ENCODE assay signal across 25 mouse cellular contexts in the genomic region with DNA sequence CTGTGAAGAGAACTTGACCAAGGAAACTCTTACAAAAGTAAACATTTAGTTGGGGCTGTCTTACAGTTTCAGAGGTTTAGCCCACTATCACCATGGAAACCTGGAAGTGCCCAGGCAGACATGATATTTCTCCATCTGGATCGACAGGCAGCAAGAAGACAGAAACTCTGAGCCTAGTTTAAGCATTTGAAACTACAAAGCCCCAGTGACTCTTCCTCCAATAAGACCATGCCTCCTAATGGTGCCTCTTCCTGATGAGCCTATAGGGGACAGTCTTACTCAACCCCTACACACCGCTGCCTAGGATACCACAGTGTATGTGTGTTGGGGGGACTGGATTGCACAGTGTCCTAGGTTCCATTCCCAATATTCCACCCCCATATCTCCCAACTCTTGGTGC. TPM values are rescaled to one million over a fixed set of nuclear protein-coding genes. Genes with fewer than 3 reads are reported as not detected.
"Had no signal": no experiment of that assay in that cellular context is flagged by ENCODE, and none has a peak within 500 bp of the region (broad histone marks: within the 10 kb centered on the region; RNA-seq: fewer than 3 reads in every experiment).

No protein-coding gene starts in this region.

- H3K27me3 ChIP-seq: megakaryocyte, embryonic 14.5 days had no signal

- H3K4me2 ChIP-seq: limb, embryonic 13.5 days; liver, embryonic 12.5 days; liver, embryonic 15.5 days; lung, embryonic 15.5 days; neural tube, embryonic 12.5 days; neural tube, embryonic 15.5 days had no signal

- ATAC-seq: liver, embryonic 12.5 days had no signal

- H3K36me3 ChIP-seq: limb, embryonic 10.5 days; limb, embryonic 13.5 days; liver, embryonic 12.5 days; lung, embryonic 15.5 days; midbrain, embryonic 10.5 days; neural tube, embryonic 12.5 days; neural tube, embryonic 15.5 days had no signal

- H3K4me3 ChIP-seq: limb, embryonic 10.5 days; limb, embryonic 13.5 days; liver, embryonic 12.5 days; liver, embryonic 15.5 days; lung, embryonic 15.5 days; megakaryocyte, embryonic 14.5 days; midbrain, embryonic 10.5 days; neural tube, embryonic 12.5 days; neural tube, embryonic 15.5 days had no signal

- H3K9me3 ChIP-seq: limb, embryonic 10.5 days; limb, embryonic 13.5 days; liver, embryonic 12.5 days; liver, embryonic 15.5 days; lung, embryonic 15.5 days; megakaryocyte, embryonic 14.5 days; neural tube, embryonic 12.5 days; neural tube, embryonic 15.5 days had no signal

- H3K27ac ChIP-seq: limb, embryonic 10.5 days; limb, embryonic 13.5 days; liver, embryonic 12.5 days; liver, embryonic 15.5 days; lung, embryonic 15.5 days; midbrain, embryonic 10.5 days; neural tube, embryonic 12.5 days; neural tube, embryonic 15.5 days; stomach, postnatal 0 days had no signal

- DNase-seq: kidney, adult 9 months; kidney, postnatal 14 days; kidney, postnatal 4 days; layer of hippocampus, postnatal 36 days; liver; lung, adult 18-20 months; lung, postnatal 10 days; lung, postnatal 36 days; midbrain, embryonic 14.5 days; right cerebral cortex, adult 18-20 months; right cerebral cortex, postnatal 14 days; right cerebral cortex, postnatal 4 days; thymus, adult 2 months; thymus, postnatal 14 days; thymus, postnatal 4 days had no signal

- H3K9ac ChIP-seq: limb, embryonic 13.5 days; liver, embryonic 12.5 days; liver, embryonic 15.5 days; lung, embryonic 15.5 days; neural tube, embryonic 12.5 days; neural tube, embryonic 15.5 days had no signal

RNA-seq across cellular contexts. Expression of gene Insl3, which starts 14.9 kb away (rescaled TPM):
- polyA plus RNA-seq: midbrain, embryonic 14.5 days; neural tube, embryonic 12.5 days had no signal
